Mouse (Mus musculus) liver, embryonic 16.5 days (tissue): ENCODE data around the gene Atg2b. TPM values are rescaled to one million over a fixed set of nuclear protein-coding genes. Genes with fewer than 3 reads are reported as not detected.

Experiments used
- ATAC-seq: fragments of 200-750 bp; cut with Nextera tagmentation; 2 replicates; pipeline ENCODE4 v1.8.0; 2017; ENCODE audit warnings: low read depth, mild to moderate bottlenecking, moderate number of reproducible peaks, moderate library complexity
- H3K27ac ChIP-seq: fragments of 300-500 bp; sonication (generic); 2 replicates; pipeline ENCODE4 v1.5.1; 2014; ENCODE audit warnings: mild to moderate bottlenecking, low read length
- H3K27me3 ChIP-seq: fragments of 300-500 bp; sonication (generic); 2 replicates; pipeline ENCODE4 v1.6.1; 2014; ENCODE audit warnings: low read depth, low read length, mixed read lengths; ENCODE audit not compliant: control insufficient read depth, insufficient read depth
- H3K36me3 ChIP-seq: fragments of 300-500 bp; sonication (generic); 2 replicates; pipeline ENCODE4 v1.6.1; 2014; ENCODE audit warnings: mild to moderate bottlenecking; ENCODE audit not compliant: control insufficient read depth, insufficient read depth
- H3K4me1 ChIP-seq: fragments of 300-500 bp; sonication (generic); 2 replicates; pipeline ENCODE4 v1.6.1; 2014; ENCODE audit warnings: low read depth, low read length, mixed read lengths; ENCODE audit not compliant: control insufficient read depth
- H3K4me2 ChIP-seq: fragments of 300-500 bp; sonication (generic); 2 replicates; pipeline ENCODE4 v1.6.1; 2014; ENCODE audit warnings: low read depth, low read length, mixed read lengths
- H3K4me3 ChIP-seq: fragments of 300-500 bp; sonication (generic); 2 replicates; pipeline ENCODE4 v1.5.1; 2014; ENCODE audit warnings: low read depth, mild to moderate bottlenecking, low read length
- H3K9ac ChIP-seq: fragments of 300-500 bp; sonication (generic); 2 replicates; pipeline ENCODE4 v1.6.1; 2014; ENCODE audit warnings: low read depth, low read length
- H3K9me3 ChIP-seq: fragments of 300-500 bp; sonication (generic); replicated peaks from 2 replicates; pipeline ENCODE4 v1.6.1; 2016; ENCODE audit warnings: low read length; ENCODE audit not compliant: control insufficient read depth
- WGBS: fragments of 180-500 bp; shearing (Covaris S2); extraction: QIAGEN DNeasy Blood & Tissue Kit; methylation state at CpG from one replicate; pipeline ENCODE4 v1.1.7; 2014; ENCODE audit not compliant: insufficient replicate concordance; 5-methylcytosine and 5-hydroxymethylcytosine counted together
- polyA plus RNA-seq: library from polyadenylated mRNA; unstranded; fragments of >200 nt; fragmentation: Nextera tagmentation; extraction: Ambion mirVana; gene quantifications from 2 replicates; pipeline ENCODE4 v1.2.1, GENCODE M21; 2015

Atg2b gene
- 6.7 and 7.3 TPM in 2 replicates for polyA plus RNA-seq

DNA sequence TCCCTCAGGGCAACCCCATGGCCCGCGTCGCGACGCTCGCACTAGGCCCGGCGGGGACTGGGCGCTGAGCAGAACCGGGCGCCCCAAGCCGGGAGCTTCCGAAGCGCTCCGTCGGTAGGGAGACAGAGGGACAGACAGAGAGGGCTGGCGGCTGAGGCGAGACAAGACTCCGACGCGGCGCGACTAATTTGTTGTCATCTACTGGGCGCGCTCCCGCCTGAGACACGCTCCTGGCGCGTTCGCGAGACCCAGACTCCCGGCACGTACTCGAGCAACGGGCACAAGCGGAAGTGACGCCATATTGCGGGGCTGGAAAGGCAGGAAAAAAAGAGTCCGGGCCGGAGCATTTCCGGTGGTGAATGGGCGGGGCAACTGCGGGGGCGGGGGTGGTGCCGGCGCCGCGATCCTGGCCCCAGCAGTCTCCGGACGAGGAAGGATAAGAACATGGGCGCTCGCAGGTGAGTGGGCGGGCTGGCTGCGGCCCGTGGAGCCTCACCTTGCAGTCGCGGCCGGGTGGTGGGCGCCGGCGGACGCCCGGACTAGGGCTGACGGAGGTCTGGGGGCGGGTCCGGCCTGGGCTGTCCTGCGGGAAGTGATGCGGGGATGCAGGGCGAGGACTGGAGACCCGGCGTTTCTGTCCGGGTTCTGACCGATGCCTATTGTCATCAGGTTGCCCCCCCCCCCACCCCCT is at the start of gene Atg2b:
Gene Atg2b (minus strand): TSS at position 211 of the 691 bp plus-strand sequence.
- WGBS = under 1% methylated on average over 73 of the region's 73 CpGs
- no peaks in the 10 kb centered on the region for H3K27me3 ChIP-seq
- no peaks in the 10 kb centered on the region for H3K9me3 ChIP-seq
- peak within 1 kb of the TSS; percentile 97 for H3K9ac ChIP-seq
- peaks cover 32% of the 10 kb centered on the region for H3K4me1 ChIP-seq
- no peaks in the 10 kb centered on the region for H3K36me3 ChIP-seq
- H3K4me2 ChIP-seq = peak within 1 kb of the TSS; percentile 93
- peak within 1 kb of the TSS; percentile 98 for H3K4me3 ChIP-seq
- peak; percentile 92 for ATAC-seq
- H3K27ac ChIP-seq = peak within 1 kb of the TSS; percentile 93

- Histone ChIP-seq H3K9ac (no peak overlapping the region), H3K27me3 (no peaks in the 10 kb centered on the region), H3K9me3 (no peaks in the 10 kb centered on the region), H3K27ac (no peak overlapping the region), H3K4me3 (no peak overlapping the region), H3K4me2 (no peak overlapping the region), H3K4me1 (peaks cover 5% of the 10 kb centered on the region), H3K36me3 (no peaks in the 10 kb centered on the region)
- WGBS = 64% methylated on average over 9 of the region's 9 CpGs
- no peak for ATAC-seq
Observed at GRCm38 (mm10) chr12:105733370-105734159, 48.6 kb upstream of the Atg2b start.

DNA sequence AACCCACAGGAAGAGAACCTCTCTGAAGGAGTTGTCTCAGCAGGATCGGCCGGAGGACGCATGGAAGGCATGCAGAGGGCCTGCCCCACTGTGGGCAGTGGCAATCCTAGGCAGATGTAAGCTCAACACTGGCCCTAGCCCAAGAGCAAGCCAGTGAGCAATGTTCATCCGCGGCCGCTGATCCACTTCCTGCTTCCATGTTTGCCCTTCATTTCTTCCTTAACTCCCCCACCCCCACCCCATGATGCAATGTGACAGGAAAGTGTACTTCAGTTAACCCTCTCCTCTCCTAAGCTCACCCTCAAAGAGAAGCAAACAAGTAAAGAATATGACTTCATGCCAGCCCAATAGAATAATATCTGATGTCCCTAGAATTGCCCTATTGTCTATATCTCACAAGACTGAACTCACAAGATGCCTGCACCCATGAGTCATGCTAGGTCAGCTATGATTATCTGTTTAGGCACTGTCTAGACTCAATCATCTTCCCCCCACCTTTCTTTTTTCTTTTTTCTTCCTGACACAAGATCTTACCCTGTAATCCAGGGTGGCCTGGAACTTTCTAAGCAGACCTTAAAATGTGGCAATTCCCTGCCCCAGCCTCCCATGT is 45.9 kb upstream of the Atg2b start:
- ATAC-seq = no peak
- Histone ChIP-seq H3K27me3 (no peaks in the 10 kb centered on the region), H3K9ac (no peak overlapping the region), H3K4me2 (no peak overlapping the region), H3K36me3 (no peaks in the 10 kb centered on the region), H3K4me1 (peaks cover 23% of the 10 kb centered on the region), H3K4me3 (no peak overlapping the region), H3K9me3 (no peaks in the 10 kb centered on the region), H3K27ac (no peak overlapping the region)
- 43% methylated on average over 6 of the region's 6 CpGs for WGBS

- peaks cover 34% of the 10 kb centered on the region for H3K4me1 ChIP-seq
- H3K27ac ChIP-seq = no peak overlapping the region; the same call in 1 of the 2 replicates
- WGBS = 16% methylated on average over 8 of the region's 8 CpGs
- ATAC-seq = no peak
- no peak overlapping the region for H3K4me3 ChIP-seq
- H3K9ac ChIP-seq = no peak overlapping the region
- H3K9me3 ChIP-seq = no peaks in the 10 kb centered on the region
- H3K36me3 ChIP-seq = no peaks in the 10 kb centered on the region
- no peak overlapping the region for H3K4me2 ChIP-seq
- H3K27me3 ChIP-seq = no peaks in the 10 kb centered on the region
Observed at GRCm38 (mm10) chr12:105727964-105728363, 43.0 kb upstream of the Atg2b start.

DNA sequence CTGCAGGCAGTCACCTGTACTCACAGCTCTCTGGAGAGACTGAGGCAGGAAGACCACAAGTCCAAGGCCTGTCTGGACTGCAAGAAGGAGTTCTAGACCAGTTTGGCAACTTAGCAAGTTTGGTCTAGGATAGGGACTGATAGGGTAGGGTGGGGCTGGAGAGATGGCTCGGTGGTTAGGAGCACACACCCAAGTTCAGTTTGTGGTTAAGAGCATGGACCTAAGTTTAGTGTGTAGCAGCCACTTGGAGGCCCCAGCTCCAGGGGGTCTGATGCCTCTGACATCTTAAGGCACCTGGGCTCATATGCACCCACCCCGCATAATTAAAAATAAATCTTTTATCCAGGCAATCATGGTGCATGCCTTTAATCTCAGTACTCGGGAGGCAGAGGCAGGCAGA is 42.3 kb upstream of the Atg2b start:
- H3K4me2 ChIP-seq = no peak overlapping the region

GRCm38 (mm10) chr12:105725736-105726135 is 40.7 kb upstream of the Atg2b start:
- WGBS = 67% methylated on average over 13 of the region's 13 CpGs

More for the DNA sequence above, 42.3 kb upstream of the Atg2b start:
- H3K36me3 ChIP-seq = no peaks in the 10 kb centered on the region
- ATAC-seq = peak; percentile 77
- H3K9me3 ChIP-seq = no peaks in the 10 kb centered on the region
- no peaks in the 10 kb centered on the region for H3K27me3 ChIP-seq
- H3K4me1 ChIP-seq = peaks cover 34% of the 10 kb centered on the region
- H3K4me3 ChIP-seq = no peak overlapping the region
- WGBS = 19% methylated on average over 3 of the region's 3 CpGs
- no peak overlapping the region for H3K9ac ChIP-seq
- H3K27ac ChIP-seq = no peak overlapping the region

DNA sequence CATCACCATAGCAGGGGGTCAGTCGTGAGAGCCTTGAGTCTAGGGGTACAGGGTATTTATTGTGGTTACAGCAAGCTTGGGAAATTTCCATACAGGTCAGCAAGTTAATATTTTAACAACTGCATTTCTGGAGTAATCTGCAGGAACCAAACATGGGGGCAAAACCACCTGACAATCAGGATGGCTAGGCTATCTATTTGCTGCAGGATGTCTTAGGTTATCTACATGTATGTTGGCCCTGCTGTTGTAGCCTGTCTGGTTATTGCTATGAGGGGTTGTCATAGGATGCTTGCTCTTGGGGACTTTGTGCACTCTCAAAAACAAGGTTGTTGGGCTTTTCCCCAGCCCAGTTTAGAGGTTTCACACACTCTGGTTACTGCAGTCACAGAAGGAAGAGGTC is 39.6 kb upstream of the Atg2b start:
- no peak overlapping the region for H3K4me2 ChIP-seq
- no peaks in the 10 kb centered on the region for H3K9me3 ChIP-seq
- no peaks in the 10 kb centered on the region for H3K27me3 ChIP-seq
- no peaks in the 10 kb centered on the region for H3K36me3 ChIP-seq
- ATAC-seq = peak; percentile 74
- WGBS = 10% methylated on average over 1 of the region's 1 CpGs
- H3K4me1 ChIP-seq = peaks cover 29% of the 10 kb centered on the region
- no peak overlapping the region for H3K9ac ChIP-seq
- peak overlapping the region; percentile 65 for H3K27ac ChIP-seq
- H3K4me3 ChIP-seq = no peak overlapping the region

More at GRCm38 (mm10) chr12:105725736-105726135, 40.7 kb upstream of the Atg2b start:
- no peaks in the 10 kb centered on the region for H3K9me3 ChIP-seq
- no peak for ATAC-seq
- no peak overlapping the region for H3K27ac ChIP-seq
- H3K27me3 ChIP-seq = no peaks in the 10 kb centered on the region
- peaks cover 30% of the 10 kb centered on the region for H3K4me1 ChIP-seq
- H3K36me3 ChIP-seq = no peaks in the 10 kb centered on the region
- H3K4me2 ChIP-seq = no peak overlapping the region
- no peak overlapping the region for H3K9ac ChIP-seq
- no peak overlapping the region for H3K4me3 ChIP-seq

- no peak overlapping the region for H3K4me2 ChIP-seq
- no peak overlapping the region for H3K4me3 ChIP-seq
- peaks cover 24% of the 10 kb centered on the region for H3K4me1 ChIP-seq
- H3K9me3 ChIP-seq = no peaks in the 10 kb centered on the region
- no peaks in the 10 kb centered on the region for H3K36me3 ChIP-seq
- H3K9ac ChIP-seq = no peak overlapping the region
- H3K27ac ChIP-seq = no peak overlapping the region
- H3K27me3 ChIP-seq = no peaks in the 10 kb centered on the region
- no peak for ATAC-seq
- WGBS = under 1% methylated on average over 5 of the region's 5 CpGs
Observed at GRCm38 (mm10) chr12:105722657-105723056, 37.6 kb upstream of the Atg2b start.
